Mouse (Mus musculus): ENCODE results near the gene Fate1.

DNA sequence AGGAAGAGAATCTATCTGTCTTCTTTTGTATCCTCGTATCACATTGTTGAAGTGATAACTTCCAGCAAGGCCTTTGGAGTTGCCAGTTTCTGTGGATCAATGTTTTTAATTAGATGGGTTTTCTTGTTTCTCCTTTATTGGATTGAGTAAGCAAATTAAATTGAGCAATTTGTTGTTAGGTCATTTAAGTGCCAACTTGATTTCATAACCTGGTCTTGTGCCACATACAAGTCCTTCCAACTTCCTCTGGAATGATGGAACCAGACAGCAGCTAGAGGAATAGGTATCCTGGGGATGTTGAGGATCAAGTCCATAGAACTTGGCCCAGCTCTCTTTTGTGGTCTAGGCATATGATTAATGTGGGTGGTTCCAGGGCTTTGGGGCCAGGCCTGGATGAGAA is 49.5 kb downstream of the Fate1 start:
- TF ChIP-seq CTCF (IDR thresholded peaks at IDR 0.05; ENCODE audit: extremely low read depth, insufficient read depth, insufficient read length, insufficient replicate concordance), result no peak
- no peak for TF ChIP-seq POLR2A (IDR thresholded peaks at IDR 0.05; ENCODE audit: low read depth, low read length)

Measured in spleen, adult 2 months (tissue).